Mouse (Mus musculus): Measurements from ENCODE around the gene Reg3a. TPM values are rescaled to one million over a fixed set of nuclear protein-coding genes. Genes with fewer than 3 reads are reported as not detected.
"Not testable (repeated sequence)": the region's sequence is repeated elsewhere in the genome, so short reads cannot be mapped to it uniquely, and the experiment has no call there.

The Reg3a gene
- total RNA-seq (2015): not detected in 2 replicates
- not detected in 2 replicates for total RNA-seq (2017)

DNA sequence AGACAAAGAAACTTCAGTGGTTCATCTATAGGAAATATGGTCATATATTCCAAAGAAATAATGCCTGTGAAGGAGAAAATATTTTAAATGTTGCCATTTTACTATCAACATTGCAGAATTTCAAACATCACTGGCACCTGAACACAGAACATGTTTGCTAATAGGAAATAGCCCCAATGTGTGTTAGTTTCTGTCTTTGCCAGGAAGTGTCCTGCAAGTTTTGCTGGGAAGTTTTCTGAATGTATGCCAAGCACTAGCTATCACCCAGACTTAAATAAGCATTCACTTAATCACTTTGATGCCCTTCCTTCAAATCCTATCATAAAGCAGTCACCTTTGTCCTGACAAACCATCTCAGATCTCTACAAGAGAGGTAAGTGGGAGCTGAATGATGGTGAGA is at the start of gene Reg3a:
Gene Reg3a, plus strand, starts transcription at position 301 of the 400 bp plus-strand sequence.
- ATAC-seq (ENCODE audit: poor library complexity, severe bottlenecking): no peak

DNA sequence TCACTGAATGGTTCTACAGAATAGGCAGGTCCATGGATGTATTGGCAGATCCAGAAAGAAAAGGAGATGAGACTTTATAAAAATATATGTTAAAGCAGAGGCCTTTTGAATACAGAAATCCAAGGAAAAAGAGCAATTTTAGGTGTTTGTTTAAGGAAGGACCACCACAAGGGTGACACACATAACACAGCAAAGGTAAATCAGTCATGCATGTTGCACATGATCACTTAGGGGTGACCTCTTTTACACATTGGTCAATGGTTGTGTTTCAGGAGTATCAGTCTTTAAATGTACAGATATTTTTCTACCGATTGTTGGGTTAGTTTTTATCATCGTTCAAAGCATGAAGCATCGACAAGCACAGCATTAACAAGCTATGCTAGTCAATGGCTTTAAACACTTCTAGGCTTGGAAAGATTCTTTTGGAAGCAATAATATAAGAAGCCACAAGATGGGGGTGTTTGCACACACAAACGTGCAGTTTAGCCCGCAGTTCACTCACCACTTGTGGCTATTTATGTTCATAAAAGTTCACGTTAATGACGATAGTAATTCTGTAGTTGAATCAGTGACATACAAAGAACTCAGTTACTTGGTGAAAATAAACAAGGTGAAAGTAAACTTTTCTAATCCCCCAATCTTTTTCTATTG is 48.5 kb upstream of the Reg3a start:
- no peak for ATAC-seq (ENCODE audit: poor library complexity, severe bottlenecking)

DNA sequence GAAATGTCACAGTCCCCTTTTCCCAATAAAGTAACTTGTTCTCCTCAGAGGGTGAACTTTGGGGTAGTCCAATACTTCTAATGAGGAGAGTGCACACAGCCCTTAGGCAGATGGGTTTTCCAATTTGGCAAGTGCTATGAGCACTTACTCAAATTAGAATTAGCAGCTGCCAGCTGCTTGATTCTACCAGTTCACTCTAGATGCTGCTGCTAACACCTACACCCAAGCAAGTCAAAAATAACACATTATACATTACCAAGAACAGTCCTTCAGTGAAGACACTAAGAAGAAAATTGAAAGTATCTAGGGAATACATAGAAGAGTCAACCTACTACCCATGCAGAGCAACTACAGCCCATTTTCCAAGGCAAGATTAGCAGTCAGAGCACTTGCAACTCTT is 40.2 kb upstream of the Reg3a start:
- no peak for ATAC-seq (ENCODE audit: poor library complexity, severe bottlenecking)

DNA sequence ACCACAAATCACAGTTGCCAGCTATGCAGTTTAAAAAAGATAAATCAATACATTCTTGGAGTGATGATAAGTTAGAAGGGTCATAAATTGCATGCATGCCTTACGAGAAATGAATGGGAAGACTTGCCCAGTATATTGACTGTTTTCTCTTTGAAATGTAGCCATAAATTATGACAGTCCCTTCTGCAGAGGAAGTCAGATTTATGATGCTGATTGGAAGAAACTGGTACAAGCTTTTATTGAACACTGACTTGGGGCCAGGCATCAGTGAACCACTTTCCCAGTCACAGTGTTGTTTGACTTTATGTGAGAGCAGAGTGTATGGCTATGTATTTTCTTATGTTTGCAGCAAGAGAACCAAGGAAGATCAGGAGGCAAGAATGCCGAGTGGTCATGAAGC is 38.8 kb upstream of the Reg3a start:
- ATAC-seq (ENCODE audit: poor library complexity, severe bottlenecking): no peak

DNA sequence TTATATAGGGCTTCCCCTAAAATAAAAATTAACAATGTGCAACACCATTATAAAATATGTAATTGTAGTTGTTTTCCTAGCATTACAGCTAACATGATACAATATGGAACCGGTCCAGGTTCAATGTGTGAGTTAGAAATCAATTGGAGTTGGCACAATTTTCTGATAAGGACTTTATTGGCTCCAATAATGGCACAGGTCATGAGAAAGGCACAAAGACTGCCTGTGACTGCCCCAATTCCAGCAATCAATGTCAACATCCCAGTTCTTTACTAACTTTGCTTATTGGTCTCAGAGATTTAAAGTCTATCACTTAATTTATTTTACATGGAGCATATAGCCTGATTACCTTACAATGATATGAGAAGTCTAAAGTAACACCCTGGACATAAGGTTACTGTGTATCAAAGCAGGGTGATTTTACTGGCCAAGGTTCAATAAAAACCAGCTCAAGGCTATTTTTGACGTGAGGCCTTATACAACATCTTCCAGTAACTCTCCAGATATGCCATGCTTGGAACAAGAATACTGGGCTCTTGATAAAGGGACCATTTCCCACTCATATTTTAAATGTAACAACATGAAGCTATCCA is 18.4 kb upstream of the Reg3a start:
- ATAC-seq (ENCODE audit: poor library complexity, severe bottlenecking): no peak

DNA sequence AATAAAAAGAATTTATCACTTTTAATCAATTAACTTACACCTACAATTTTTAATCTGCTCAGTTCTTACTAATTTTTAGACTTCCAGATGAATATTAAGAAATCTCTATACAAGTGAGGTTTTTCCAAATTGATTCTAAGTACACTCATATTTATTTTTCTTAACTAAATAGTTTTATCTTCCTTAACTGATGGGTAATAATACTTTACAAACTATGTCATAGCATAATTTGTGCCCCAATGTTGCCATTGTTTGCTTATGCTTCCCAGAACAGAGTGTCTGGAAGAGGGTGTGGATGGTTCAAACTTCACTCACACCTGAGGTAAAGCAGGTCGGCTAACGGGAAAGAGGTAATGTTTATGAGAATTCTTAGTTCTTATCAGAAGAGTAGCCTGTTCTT is 10.2 kb upstream of the Reg3a start, which contains the start of gene Reg3b:
Gene Reg3b, plus strand, starts transcription at position 301 of the 400 bp plus-strand sequence.
- ATAC-seq (ENCODE audit: poor library complexity, severe bottlenecking): no peak

DNA sequence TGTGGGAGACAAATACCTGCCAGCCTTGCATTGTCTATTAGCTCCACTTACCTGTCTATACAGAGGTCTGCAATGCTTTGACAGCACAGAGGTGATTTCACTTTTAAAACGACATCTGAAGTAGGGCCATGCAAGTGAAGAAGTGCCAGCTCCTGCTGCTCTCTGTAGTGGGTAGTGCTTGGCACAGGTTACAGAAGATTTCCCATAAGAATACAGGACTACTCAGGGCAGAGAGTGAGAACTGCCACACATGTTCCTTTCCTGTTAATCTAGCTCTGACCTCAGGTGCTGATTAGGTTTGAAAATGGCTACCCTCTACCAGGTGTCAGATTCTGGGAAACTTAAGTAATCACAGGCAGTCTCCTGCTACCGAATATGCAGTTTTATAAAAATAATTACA is 1.7 kb upstream of the Reg3a start, which contains the start of gene Reg3d:
Gene Reg3d, minus strand, starts transcription at position 101 of the 400 bp plus-strand sequence.
- ATAC-seq (ENCODE audit: poor library complexity, severe bottlenecking): no peak

DNA sequence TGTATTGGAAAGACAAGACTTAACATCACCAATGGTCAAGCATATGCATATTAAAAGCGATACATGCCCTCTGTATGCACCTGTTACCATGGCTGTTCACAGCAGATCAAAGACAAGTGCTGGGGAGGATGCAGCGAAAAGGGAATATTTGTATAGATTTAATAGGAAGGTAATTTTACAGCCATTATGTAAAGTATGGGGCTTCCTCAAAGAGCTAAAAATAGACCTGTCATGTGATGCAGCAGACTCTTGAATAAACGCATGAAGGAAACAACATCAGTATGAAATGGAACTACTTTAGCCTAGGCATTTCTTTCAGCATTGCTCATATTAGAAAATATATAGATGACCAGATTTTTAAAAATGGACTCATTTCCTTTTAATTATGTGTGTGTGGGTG is 5.1 kb downstream of the Reg3a start:
- no peak for ATAC-seq (ENCODE audit: poor library complexity, severe bottlenecking)

DNA sequence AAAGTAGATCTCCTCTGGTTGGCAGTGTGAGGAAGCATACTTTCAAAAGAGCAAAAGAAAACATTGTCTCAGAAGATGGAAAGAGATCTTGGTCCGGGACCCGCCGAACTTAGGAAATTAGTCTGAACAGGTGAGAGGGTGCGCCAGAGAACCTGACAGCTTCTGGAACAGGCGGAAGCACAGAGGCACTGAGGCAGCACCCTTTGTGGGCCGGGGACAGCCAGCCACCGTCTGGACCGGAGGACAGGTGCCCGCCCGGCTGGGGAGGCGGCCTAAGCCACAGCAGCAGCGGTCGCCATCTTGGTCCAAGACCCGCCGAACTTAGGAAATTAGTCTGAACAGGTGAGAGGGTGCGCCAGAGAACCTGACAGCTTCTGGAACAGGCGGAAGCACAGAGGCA is 14.8 kb downstream of the Reg3a start, which contains the start of gene Reg2:
Gene Reg2, plus strand, starts transcription at position 301 of the 400 bp plus-strand sequence.
- not testable (repeated sequence) for ATAC-seq (ENCODE audit: poor library complexity, severe bottlenecking)

DNA sequence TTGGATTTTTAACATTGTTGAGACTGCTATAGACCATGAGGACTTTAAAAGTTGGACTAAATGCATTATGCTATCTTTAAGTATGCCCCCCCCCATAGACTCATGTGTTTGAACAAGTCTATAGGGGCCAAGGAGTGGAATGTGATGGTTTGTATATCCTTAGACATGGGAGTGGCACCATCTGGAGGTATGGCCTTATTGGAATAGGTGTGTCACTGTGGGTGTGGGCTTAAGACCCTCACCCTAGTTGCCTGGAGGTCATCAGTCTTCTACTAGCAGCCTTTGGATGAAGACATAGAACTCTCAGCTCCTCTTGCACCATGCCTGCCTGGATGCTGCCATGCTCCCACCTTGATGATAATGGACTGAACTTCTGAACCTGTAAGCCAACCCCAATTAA is 41.9 kb downstream of the Reg3a start, which contains the start of gene Reg1:
Gene Reg1, plus strand, starts transcription at position 301 of the 400 bp plus-strand sequence.
- ATAC-seq (ENCODE audit: poor library complexity, severe bottlenecking): not testable (repeated sequence)

DNA sequence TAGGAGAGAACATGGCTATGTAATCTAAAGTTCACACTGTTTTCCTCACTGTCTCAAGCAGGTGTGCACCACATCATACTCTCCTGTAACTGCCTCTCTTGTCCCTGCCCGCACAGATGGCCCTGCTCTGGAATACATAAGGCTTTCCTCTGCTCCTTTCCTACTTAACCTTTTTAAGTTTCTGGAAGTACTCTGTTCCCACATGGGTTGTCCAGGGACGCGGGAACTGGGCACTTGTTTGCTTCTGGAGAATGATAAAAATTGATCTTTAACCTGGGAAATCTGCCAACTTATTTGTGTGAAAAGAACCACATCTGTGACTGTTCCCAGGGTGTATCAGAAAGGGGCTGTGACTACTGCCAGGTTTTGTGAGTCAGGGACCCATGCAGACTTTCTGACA is 45.0 kb downstream of the Reg3a start:
- ATAC-seq (ENCODE audit: poor library complexity, severe bottlenecking): no peak

Other genes starting within 250 kb of the Reg3a start
- gene Reg3b, start 10.1 kb upstream of the Reg3a start, total RNA-seq (2015): not detected in 2 replicates
- gene Reg3b, start 10.1 kb upstream of the Reg3a start, total RNA-seq (2017): not detected in 2 replicates
- not detected in 2 replicates for gene Reg3d, start 1.8 kb upstream of the Reg3a start, total RNA-seq (2015)
- gene Reg3d, start 1.8 kb upstream of the Reg3a start, total RNA-seq (2017): not detected in 2 replicates
- gene Reg2, start 14.9 kb downstream of the Reg3a start, total RNA-seq (2015): not detected in 2 replicates
- not detected in 2 replicates for gene Reg2, start 14.9 kb downstream of the Reg3a start, total RNA-seq (2017)
- gene Reg1, start 42.0 kb downstream of the Reg3a start, total RNA-seq (2015): not detected in 2 replicates
- not detected in 2 replicates for gene Reg1, start 42.0 kb downstream of the Reg3a start, total RNA-seq (2017)
- gene Reg3g, start 88.2 kb downstream of the Reg3a start, total RNA-seq (2015): not detected in 2 replicates
- gene Reg3g, start 88.2 kb downstream of the Reg3a start, total RNA-seq (2017): not detected in 2 replicates